Mouse (Mus musculus) ES-Bruce4 (cell line): ENCODE results near the gene Doc2g.

Source experiments
- CTCF ChIP-seq: IDR thresholded peaks from one replicate; pipeline ENCODE4 v1.8.1; 2011; ENCODE audit warnings: low read depth, low read length
- EP300 ChIP-seq: IDR thresholded peaks from 2 replicates; pipeline ENCODE4 v1.6.1; 2011; ENCODE audit warnings: low read depth, low read length; ENCODE audit not compliant: insufficient read depth
- POLR2A ChIP-seq: IDR thresholded peaks from one replicate; pipeline ENCODE4 v1.8.1; 2011; ENCODE audit warnings: low read length; ENCODE audit not compliant: insufficient read depth

GRCm38 (mm10) chr19:3967258-3967657 is 35.9 kb upstream of the Doc2g start:
- TF ChIP-seq POLR2A (no peak), CTCF (no peak), EP300 (no peak)
